Mouse (Mus musculus): ENCODE measurements around the gene Il11ra2. TPM values are rescaled to one million over a fixed set of nuclear protein-coding genes. Genes with fewer than 3 reads are reported as not detected.
"Not testable (repeated sequence)": the region's sequence is repeated elsewhere in the genome, so short reads cannot be mapped to it uniquely, and the experiment has no call there.

Il11ra2 gene
- 0.71 and 0.84 TPM in 2 replicates for polyA plus RNA-seq (2012; rRNA removed)

DNA sequence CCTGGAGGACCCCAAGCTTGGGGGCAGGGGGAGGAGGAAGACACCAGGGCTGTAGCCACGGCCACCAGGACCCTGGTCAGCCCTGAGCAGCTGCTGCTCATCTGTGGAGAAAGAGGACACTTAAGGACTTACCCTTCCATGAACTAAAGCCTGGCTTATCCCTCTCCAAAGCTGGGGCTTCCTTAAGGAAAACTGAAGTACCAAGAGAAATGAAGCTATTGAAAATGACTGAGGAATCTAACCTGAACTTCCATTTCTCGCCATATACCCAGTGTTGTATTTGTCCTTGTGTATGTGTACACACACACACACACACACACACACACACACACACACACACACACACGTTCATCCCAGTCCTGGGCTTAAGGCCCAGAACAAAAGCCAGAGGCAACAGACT is at the start of gene Il11ra2:
Il11ra2 (minus strand) TSS at position 101 of the 400 bp plus-strand sequence.
- DNase-seq (ENCODE audit: low read depth): not testable (repeated sequence)

DNA sequence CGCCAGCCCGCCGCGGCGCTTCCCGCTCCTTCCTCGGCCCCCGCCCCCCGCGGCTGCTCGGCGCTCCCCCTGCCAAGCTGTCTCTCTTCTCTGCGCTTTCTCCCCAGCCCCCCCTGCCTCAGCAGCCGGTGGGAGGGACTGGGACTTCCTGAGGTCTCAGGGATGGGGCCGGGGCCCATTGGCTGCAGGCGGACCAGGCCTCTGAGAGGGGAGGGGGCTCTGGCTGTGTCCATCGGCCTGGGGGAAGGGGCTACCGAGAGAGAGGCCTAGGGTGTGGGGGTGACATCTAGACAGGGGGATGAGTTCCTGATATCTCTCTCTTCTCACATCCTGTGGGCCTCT is 20.5 kb upstream of the Il11ra2 start:
- DNase-seq (ENCODE audit: low read depth): not testable (repeated sequence)

DNA sequence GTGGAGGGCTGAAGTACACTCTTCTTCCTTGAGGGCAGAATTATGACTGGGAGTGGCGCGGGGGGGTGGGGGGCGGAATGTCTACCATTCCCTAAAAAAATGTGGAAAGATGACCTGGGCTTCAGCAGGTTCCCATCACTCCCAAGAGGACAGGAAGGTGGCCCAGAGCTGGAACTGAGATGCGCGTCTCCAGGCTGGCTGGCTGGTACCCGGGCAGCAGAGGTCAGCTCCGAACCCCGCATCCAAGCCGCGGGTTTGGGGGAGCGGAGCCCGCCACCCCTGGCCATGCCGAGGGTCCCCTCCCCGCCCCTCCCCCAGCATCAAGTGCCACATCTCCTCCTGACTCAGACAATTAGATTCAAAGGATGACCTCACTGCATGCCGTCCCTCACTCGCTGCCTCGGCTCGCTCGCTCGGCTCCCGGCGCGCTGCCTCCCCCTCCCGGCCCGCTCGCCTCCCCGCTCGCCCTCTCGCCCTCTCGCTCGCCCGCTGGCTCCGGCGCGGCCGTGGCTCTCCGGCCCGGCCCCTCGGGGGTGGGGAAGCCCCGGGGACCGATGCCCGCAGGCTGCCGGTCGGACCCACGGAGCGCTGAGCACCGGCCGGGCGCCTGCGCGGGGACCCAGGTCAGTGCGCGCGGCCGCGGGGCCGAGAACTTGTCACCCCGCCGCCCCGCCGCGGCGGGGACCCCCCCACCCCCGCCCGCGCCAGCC is 19.9 kb upstream of the Il11ra2 start:
- not testable (repeated sequence) for DNase-seq (ENCODE audit: low read depth)

DNA sequence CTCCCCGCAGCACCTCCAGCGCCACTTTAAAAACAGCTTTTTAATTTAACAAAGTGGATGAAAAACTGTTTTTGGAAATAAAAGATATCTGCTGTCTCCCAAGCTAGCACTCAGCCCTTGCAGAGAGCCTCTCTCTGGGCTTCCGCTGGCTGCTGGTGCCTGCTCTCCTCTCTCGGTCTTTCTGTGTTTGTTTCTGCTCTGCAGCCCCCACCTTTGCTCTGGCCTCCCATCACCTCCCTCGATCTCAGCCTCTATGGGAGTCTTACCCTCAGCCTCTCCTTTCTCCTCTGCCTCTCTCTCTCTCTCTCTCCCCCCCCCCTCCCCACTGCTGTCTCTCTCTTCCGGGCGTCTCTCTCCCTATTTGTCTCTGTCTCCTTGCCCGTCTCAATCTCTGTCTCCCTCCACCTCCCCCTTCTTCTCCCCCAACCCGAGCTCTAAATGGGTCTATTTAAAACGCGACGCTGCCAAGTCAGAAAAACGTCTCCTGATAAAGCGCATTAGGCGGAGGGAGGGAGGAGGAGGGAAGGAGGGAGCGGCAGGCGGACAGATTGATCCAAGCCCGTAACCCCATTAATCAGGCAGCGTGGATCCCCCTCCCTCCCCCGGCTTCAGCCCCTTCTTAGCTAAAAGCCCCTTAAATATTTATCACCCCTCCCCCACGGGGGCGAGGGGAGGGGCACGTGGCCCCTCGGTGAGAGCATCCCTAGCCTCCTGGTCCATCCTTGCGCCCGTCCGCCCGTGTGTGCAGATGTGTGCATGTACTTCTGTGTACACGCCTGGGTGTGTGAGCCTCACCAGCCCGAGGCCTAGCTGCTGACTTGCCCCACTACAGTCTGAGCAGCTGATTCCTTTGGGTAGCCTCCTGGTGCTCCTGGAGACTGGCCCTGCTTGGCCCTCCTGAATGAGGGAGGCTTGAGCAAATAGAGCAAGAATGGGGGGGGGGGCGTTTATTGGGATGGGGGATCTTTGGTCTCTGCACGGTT is 19.0 kb upstream of the Il11ra2 start:
- not testable (repeated sequence) for DNase-seq (ENCODE audit: low read depth)

DNA sequence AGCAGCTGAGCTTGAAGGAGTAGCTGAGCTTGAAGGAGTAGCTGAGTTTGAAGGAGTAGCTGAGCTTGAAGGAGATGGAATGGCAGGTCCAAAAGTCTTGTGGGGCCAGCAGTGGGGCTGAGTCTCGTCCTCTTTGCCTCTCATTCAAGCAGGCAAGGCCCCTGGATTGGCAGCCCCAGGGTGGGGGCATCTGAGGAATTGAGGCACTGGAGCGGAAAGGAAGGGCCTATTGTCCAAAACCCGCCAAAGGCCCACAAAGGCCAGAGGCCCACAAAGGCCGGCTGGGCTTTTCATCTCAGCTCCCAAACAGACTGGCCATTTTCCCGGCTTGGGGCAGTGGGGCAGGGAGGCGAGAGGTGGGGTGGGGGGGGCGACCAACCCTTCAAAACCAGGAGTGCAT is 17.7 kb upstream of the Il11ra2 start:
- not testable (repeated sequence) for DNase-seq (ENCODE audit: low read depth)

DNA sequence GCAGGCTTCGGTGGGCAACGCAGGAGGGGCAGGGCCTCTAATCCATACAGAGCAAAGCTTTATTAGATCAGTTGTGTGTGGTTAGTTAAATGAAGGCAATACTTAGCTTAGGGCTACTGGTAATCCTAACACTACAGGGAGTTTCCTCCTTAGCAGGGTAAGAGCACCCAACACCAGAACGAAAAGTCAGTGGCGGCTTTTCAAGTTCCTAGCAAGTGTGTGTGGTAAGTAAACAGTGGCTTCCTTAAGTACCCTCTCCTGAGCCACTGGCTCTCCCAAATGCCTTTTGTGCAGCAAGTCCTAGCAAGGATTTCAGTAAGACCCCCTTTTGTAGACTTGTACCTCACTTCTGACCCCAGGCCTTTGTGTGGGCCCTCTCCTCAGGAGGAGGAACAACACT is 13.7 kb upstream of the Il11ra2 start:
- not testable (repeated sequence) for DNase-seq (ENCODE audit: low read depth)

DNA sequence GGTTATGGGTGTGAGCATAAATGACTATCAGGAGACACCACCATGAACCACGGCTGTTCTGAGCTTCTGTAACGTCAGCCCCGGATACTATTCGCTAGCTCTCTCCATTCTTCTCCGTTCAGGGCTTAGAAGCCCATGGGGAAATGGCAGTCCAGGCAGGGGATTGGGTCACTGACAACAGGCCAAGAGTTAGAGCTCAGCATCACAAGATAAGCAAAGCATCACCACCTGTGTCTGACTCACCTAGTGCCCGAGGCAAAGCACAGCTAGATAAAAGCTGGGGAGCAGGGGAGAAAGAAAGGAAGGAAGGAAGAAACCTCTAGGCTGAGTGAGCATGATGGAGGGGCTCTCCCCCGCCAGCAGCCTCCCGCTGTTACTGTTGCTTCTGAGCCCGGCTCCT is 6.7 kb downstream of the Il11ra2 start, which contains the start of gene Ccl27b:
Ccl27b (plus strand) TSS at position 301 of the 400 bp plus-strand sequence.
- not testable (repeated sequence) for DNase-seq (ENCODE audit: low read depth)

DNA sequence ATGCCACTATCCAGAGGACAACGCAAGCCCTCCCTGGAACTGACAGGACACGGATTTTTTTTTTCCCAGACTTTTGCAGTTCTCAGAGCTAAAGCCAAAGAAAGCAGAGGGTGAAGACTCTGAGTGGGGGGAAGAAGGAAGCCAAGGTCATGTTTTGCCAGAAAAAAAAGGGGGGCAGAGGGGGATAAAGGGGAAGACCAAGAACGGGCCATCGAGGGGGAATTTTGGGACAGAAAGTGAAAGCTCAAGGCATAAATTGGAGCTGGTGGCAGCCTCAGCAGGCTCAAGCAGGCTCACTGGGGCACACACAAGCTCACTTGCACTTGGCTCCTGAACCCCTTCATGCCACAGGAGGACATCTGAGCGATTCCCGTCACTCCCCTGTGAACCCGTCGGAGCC is 32.3 kb downstream of the Il11ra2 start, which contains the start of gene Gm2564:
Gm2564 (plus strand) TSS at position 301 of the 400 bp plus-strand sequence.
- not testable (repeated sequence) for DNase-seq (ENCODE audit: low read depth)

DNA sequence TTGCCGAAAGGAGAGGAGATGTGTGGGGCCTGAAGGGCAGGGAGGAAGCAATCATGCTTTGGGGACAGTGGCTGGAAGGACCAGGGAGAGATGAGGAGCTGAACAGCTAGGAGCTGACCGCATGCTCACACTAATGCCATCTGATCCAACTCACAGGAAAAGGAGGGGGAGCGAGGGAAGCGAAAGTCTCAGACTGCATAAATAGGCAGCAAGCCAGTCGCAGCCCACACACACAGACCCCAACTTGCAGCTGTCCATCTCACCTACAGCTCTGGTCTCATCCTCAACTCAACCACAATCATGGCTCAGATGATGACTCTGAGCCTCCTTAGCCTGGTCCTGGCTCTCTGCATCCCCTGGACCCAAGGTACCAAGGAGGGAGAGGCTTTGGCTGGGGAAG is 49.8 kb downstream of the Il11ra2 start, which contains the start of gene Gm10591:
Gm10591 (plus strand) TSS at position 301 of the 400 bp plus-strand sequence.
- DNase-seq (ENCODE audit: low read depth): not testable (repeated sequence)

Other genes with a start within 250 kb of the Il11ra2 start
- not detected in 2 replicates for gene Gm21586, start 222.5 kb downstream of the Il11ra2 start, polyA plus RNA-seq (2012; rRNA removed)
- gene Gm2163, start 195.1 kb downstream of the Il11ra2 start, polyA plus RNA-seq (2012; rRNA removed): 0.08 and 0.13 TPM in 2 replicates
- gene Fam205a2, start 133.7 kb downstream of the Il11ra2 start, polyA plus RNA-seq (2012; rRNA removed): 0.19 TPM in 1 of 2 replicates, not detected in the other
- not detected in 2 replicates for gene Gm10591, start 49.7 kb downstream of the Il11ra2 start, polyA plus RNA-seq (2012; rRNA removed)
- gene Gm2564, start 32.2 kb downstream of the Il11ra2 start, polyA plus RNA-seq (2012; rRNA removed): 5.1 and 6.7 TPM in 2 replicates
- not detected in 2 replicates for gene Ccl27b, start 6.6 kb downstream of the Il11ra2 start, polyA plus RNA-seq (2012; rRNA removed)
- not detected in 2 replicates for gene 4930578G10Rik, start 73.7 kb upstream of the Il11ra2 start, polyA plus RNA-seq (2012; rRNA removed)
- 17.8 and 20.5 TPM in 2 replicates for gene Ccl19, start 94.7 kb upstream of the Il11ra2 start, polyA plus RNA-seq (2012; rRNA removed)
- 79.4 and 95.3 TPM in 2 replicates for gene Ccl21a, start 112.1 kb upstream of the Il11ra2 start, polyA plus RNA-seq (2012; rRNA removed)
- 0.04 TPM in 2 replicates for gene Fam205a1, start 192.0 kb upstream of the Il11ra2 start, polyA plus RNA-seq (2012; rRNA removed)
- 0.03 and 0.04 TPM in 2 replicates for gene Gm12394, start 194.9 kb upstream of the Il11ra2 start, polyA plus RNA-seq (2012; rRNA removed)
- gene Fam205c, start 212.3 kb upstream of the Il11ra2 start, polyA plus RNA-seq (2012; rRNA removed): 0.54 and 0.86 TPM in 2 replicates